Mouse (Mus musculus) c-Kit-positive CD71-positive TER-119-negative erythroid progenitor cells, embryonic 14.5 days (primary cell): ENCODE results near the gene Ern2.

Experiments used
- DNase-seq: peaks from one replicate; pipeline ENCODE4 v3.0.0-alpha.2; 2013; ENCODE audit warnings: low read depth

The Ern2 gene

DNA sequence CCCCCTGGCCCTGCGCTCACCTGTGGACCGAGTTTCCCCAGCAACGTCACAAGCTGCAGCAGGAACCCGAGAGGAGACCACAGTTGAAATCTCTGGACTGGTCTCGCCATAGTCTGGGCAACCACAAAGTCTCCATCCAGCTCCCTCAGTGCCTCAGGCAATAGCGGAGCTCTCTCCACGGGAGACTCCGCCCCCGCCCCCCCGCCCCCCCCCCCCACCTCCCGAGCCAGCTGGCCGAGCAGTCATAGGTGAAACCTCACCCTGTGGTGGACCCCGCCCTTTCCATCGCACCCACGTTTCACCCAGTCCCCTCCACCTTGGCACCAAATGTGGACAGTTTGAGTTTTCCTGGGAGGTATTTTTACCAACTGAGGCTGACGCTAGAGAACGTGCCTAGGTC is at the start of gene Ern2:
Gene Ern2, minus strand, starts transcription at position 165 of the 400 bp plus-strand sequence.
- DNase-seq, result no peak

DNA sequence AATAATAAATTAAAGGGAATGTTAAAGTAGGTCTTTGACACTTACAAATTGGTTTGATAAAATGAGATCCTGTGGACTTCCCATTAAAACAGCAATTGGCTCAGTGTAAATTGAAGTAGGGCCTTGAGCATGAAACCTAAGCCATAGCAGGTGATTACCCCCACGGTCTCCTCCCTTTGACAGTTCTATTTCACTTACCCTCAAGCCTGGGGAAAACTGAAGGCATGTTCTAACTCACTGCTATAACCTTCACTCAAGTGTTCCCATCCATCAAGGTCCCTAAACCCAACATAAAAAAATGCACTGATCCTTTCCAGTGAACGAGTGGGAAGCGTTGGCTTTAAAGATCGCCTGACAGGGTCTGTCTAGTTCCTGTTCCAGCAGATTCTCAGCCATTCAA is 44.9 kb upstream of the Ern2 start:
- no peak for DNase-seq

DNA sequence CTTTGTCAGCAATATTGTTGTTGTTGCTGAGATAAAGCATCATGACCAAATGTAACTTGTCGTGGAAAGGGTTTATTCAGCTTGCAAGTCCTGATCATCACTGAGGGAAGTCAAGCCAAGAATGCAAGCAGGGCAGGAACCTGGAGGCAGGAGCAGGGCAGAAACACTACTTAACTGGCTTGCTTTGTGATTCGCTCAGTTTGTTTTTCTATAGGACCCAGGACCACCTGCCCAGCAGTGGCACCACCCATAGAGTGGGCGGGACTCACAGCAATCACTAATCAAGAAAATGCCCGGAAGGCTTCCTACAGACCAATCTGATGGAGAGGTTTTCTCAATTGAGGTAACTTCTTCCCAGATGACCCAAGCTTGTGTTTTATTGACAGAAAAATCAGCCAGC is 43.9 kb upstream of the Ern2 start:
- no peak for DNase-seq

DNA sequence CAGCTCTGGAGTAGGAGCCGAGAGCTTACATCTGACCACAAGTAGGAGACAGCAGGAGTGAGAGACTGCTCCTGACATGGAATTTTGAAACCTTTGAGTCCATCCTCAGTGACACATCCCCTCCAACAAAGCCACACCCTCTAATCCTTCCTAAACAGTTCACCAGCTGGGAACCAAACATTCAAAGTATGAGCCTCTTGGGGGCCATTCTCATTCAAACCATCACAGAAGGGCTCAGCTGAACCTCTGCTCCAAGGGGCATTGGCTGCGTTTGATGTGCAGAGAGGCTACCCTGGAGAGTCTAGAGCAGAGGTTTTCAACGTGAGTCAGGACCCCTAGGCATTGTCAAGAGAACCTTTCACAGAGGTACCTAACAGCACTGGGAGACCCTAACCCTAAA is 43.3 kb upstream of the Ern2 start:
- DNase-seq, result no peak

DNA sequence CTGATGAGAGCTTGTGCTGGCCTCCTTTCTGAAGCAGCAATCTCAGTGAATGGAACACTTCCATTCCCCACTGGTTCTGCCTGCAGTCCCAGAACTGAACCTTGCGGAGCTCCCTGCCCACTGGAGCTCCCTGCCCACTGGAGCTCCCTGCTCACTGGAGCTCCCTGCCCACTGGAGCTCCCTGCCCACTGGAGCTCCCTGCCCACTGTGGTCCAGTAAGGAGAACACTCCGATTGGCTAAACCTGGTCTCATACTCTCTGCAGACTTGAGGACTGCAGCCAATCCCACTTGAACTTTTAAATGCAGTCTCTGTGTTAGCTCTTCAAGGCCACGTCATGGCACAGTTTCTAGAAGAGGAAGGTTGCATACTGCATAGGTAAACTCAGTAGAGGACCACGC is 40.7 kb upstream of the Ern2 start:
- no peak for DNase-seq

DNA sequence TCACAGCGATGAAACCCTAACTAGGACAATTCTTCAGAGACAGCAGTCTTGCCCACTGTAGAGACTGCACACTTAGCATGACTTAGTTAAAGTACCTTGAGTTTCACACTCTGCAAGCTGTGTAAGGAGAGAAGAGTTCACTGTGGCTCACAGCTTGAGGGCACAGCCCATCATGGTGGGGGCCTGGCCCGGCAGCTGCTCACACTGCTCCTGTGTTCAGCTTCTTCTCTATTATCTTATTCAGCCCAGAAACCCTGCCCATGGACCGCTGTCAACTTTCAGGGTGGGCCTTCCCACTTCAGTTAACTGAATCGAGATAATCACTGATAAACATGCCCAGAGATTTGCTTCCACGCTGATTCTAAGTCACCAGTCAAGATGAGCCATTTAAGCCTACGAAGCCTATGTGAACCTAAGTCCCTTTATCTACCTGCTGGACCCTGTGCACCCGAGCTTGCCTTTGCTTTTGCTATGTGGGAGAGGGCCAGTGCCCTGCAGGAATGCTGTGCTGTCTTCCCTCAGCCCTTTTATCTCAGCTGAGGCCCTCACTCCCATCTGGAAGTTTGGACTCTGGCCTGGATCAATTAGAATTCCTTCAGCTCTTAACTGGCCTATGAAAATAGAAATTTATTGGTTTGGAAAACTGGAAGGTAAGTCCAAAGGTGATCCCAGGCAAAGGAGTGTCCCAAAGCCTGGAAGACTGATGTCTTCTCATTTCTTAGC is 40.2 kb upstream of the Ern2 start:
- DNase-seq, result no peak

DNA sequence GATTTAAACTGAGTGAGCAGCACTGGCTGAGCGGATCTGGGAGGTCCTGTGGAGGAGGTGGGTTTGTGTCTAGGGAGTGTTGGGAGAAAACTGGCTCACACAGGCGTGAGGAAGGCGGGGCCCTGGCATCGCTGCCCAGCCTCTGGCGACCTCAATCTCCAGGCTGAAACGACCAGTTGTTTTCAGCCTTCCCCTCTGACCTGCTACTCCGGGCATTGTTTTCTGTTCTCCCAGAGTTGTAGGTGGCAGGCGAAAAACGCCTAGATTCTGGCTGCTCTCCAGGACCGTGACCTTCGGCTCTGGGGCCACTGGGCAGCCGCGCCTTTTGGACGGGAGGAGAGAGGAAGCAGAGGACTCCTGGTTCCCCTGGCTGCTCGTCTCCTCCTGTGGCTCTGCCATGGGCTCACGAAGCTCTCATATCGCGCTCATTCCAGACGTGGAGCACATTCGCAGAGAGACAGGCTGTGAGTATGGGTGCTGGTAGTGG is 33.4 kb upstream of the Ern2 start, which contains the start of gene Chp2:
Gene Chp2, plus strand, starts transcription at position 182 of the 487 bp plus-strand sequence.
- DNase-seq, result no peak

DNA sequence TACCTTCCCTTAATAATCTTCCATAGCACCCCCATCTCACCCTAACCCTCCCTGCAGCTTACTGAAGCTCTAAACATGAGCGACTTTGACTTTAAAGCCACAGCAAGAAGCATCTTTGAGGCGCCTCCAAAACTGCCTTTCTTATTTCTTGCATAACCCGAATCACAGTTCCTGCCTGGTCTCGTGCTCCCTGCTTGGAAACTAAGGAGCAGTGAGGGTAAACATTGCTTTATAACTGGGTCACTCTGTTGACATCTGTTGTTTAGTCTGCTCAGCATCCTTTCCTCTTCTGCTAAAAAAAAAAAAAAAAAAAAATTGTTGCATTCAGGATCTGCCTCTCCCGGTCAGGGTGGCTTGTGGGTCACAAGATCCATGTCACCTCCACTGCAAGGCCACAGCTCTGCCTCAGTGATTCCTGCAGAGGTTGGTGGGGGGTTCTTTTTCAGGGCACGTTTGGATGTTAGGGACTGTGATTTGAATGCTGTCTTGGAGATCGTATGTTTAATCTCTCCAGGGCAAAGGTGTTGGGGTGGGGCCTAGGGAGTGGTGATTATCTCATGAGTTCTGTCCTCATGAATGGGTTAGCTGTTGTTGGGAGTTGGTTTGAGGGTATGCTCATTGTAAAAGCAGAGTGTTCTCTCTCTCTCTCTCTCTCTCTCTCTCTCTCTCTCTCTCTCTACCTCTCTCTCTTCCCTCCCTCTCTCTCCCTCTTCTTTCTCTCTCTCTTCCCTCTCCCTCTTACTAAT is 22.4 kb upstream of the Ern2 start:
- DNase-seq, result no peak

DNA sequence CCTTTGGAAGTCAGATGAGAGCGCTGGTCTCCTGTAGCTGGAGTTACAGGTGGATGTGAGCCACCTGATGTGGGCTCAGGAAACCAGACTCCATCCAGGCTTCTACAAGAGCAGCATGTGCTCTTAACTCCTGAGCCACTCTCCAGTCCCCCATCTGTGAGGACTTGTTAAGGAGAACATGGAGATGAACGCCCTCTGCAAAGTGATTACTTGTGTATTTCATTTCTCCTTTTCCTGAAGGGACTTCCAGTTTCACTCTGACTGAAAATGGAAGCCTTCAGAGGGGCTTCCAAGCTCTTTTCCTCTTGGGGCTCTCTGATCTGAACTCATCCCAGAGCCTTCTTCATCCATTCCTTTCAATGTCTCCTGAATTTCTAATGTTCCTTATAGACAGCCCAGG is 20.1 kb upstream of the Ern2 start:
- no peak for DNase-seq

DNA sequence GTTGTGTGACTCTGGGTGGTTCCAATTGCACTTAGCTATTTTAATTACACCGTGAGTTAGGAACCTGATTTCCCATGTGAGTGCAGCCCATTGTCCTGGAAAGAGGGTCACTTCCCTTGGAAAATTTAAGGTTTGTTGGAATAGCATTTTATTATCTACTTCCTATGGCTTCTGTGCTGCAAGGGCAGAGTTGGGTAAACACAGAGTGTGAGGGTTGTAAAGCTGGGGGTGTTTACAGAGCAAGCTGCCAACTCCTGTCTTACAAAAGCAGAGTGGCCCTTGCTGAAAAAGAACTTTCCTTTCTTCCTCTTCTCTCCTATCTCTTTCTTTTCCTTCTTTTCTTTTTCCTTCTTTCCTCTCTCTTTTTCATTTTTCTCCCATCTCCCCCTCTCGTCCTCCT is 17.9 kb upstream of the Ern2 start:
- no peak for DNase-seq

DNA sequence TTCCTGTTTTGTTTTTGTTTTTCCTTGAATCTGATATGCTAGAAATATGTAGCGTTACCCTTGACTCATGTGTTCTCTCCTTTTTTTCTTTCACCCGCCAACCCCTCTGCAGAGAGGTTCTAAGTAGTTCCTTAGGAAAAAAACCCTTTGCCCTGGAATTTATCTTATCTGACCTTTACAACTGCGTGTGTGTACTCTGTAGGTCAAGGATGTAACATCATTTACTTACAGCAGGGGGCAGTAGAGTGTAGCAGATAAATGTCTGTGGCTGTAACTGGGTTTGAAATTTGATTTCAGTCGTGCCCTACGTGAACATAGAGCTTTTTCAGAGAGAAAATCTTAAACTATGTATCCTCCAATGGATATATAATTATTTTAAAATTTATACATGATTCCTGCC is 13.3 kb upstream of the Ern2 start:
- DNase-seq, result peak; percentile 47

DNA sequence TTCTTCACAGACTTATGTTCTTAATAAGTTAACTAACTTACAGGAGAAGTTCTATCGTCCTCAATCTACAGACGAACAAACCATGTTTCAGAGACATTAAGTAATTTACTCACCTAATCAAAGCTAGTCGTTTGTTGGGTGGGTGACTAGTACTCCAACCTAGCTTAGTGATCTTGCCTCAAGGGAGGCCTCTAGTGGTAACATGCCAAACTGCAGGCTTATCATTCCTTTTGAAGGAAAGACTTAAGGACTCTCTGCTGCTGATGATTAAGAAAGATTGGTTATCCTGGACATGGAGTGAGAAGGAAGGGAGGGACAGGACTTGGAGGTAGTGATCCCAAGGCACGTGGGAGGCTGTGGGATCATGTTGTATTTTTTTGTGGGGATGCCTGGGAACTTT is 11.3 kb upstream of the Ern2 start:
- peak; percentile 72 for DNase-seq

DNA sequence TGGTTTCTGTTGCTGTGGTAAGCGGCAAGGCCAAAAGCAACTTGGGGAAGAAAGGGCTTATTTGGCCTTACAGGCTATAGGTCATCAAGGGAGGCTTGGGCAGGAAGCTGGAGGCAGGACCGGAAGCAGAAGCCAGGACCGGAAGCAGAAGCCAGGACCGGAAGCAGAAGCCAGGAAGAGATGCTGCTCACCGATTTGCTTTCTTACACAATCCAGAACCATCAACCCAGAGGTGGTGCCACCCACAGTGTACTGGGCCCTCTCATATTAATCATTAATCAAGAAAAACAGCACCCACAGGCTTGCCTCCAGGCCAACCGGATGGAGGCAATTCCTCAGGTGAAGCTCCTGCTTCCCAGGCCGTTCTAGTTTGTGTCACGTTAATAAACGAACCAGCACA is 10.8 kb upstream of the Ern2 start:
- no peak for DNase-seq

DNA sequence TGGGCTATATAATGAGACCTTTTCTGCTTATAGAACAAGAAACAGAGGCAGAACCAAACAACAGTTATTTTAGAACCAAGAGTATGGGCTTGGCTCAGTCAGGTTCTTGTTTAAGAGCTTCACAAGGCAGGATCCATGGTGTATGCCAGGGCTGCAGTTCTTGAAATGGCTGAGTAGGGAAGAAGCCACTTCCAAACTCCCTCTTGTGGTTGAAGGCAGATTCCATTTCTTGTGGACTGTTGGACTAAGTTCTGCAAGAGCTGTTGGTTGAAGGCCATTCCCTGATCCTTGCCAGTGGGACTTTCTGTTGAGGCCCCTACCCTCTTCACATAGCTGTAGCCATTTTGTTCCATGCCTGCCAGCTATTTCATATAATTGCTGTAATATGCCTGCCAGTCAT is 7.9 kb upstream of the Ern2 start:
- DNase-seq, result no peak

DNA sequence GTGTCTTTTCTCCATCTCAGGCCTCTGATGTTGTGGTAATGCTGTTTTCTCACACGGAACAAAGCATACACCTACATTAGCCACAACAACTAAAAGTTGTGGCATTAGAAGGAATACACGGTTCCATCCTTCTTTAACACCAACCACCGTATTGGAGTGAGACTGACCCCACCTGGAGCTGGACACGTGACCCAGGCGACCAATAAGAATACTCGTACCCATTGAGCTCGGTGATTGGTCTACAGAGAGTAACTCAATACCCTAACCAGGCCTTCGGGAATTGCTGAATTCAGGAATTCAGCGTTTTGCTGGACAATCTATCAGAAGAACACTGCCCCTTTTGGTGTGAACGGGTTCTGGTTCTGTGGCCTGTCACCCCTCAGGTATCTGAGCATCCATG is 5.1 kb upstream of the Ern2 start:
- no peak for DNase-seq

DNA sequence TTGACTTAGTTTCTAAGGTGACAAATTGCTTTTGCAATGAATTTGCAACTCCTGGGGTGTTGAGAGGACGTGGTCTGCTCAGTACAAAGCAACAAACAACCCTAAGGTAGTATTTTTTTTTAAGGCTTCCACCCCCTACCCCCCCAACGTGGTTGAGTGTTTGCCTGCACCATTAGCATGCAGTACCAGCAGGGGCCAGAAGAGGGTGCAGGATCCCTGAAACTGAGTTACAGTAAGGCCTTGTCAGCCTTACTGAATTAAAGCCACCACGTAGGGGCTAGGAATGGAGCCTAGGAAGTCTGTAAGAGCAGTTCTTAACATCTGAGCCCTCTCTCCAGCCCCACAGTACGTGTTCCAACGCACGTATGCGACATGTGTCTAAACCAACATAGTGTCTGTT is 3.5 kb upstream of the Ern2 start:
- peak; percentile 55 for DNase-seq

DNA sequence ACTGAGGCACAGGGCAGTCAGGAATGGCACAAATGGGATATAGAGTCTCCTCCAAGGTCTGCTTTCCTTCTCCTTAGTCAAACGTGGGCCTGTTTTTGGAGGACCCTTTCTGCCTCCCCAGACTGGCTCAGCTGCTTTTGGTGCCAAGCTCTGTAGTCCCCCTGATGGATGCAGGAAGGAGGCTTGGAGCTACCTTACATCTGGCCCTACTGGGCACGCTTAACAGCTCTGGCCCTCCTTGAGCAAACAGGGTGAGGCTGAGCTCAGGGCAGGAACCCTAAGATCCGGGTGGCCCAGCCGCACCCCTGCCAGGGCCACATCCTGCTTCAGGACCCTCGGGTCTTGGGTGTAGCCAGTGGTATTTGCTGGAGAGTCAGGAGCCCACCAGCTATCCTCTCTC is 1.4 kb downstream of the Ern2 start:
- DNase-seq, result no peak

DNA sequence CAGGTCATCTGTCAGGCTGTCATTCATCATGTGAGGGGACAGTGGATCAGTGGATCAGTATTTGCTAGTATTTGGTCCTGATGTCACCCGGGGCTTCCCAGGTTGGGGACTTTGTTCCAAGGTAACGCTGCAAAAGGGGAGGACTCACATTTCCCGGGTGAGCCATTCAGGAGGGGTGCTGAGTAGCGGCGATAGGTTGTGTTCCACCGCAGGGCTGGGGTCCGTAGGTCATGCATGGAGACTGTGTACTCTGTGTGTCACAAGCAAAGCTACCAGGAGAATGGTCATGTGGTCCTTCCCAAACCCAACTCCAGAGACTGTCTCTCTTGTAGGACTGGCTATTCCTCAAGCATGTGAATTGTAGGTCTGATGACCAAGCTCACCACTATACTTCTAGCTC is 5.3 kb downstream of the Ern2 start:
- DNase-seq, result no peak

DNA sequence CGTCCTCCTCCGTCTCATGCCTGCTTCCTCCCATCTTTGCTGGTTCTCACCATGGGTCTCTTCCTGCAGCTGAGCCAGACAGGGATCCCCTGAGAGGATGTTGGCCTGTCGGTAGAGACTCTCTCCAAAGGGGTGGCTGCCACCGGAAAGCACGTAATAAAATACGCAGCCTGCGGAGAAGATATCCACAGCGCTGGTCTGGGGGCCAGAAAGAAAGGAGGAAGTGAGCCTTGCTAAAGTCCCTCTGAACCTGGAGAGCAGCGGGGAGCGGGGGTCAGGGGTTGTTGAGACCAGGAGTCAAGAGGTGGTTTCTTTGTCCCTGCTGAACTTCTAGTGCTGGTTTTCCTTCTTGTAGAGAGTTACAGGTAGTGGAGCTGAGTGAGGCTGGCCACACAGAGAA is 14.4 kb downstream of the Ern2 start:
- no peak for DNase-seq

DNA sequence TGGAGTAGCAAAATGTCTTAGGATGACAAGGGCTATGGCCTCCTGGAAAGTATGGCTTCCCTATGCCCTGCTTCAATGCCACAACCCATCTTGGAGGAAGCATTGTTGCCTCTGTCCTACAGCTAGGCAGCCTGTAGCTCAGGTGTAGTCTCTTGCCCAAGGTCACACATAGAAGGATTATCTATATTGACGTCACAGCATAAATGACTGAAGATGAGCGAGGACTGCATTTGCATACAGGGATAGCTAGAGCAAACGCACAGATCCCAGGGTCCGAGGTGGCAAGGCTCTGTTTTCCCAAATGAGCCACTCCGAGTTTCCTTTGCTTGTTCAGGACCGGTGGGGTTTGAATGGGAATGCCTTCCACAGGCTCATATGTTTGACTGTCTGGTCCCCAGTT is 15.3 kb downstream of the Ern2 start:
- DNase-seq, result no peak

DNA sequence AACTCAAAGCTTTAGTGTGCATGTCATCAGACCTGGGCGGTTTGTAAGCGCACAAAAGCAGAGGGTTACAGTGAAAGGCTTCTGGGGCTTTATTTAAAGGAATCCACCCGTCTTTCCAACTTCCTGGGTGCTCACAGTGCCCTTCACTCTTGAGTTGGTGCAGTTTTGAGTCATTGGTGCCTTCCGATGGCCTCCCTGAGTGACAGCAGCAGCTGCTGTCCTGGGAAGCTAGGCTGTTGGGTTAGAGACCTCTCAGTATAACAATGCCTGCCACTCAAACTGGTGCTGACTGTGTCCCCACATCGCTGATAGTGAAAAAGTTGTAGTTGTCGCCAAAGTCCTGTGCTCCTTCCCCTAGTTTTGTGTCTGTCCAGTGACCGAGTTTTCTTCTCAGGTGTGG is 18.8 kb downstream of the Ern2 start:
- no peak for DNase-seq

DNA sequence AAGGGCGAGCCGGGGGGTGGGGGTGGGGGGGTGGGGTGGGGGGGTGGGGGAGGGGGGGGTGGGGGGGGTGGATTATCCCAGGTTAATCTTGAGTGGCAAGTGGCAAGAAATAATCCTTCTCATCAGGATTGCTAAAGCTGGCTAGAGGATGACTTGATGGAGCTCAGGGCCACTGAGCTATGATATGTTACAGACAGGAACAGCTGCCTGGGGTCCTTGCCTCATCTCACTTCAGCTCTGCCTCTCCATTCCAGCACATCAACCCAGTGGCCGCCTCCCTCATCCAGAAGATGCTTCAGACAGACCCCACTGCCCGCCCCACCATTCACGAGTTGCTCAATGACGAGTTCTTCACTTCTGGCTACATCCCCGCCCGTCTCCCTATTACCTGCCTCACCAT is 22.2 kb downstream of the Ern2 start:
- no peak for DNase-seq

DNA sequence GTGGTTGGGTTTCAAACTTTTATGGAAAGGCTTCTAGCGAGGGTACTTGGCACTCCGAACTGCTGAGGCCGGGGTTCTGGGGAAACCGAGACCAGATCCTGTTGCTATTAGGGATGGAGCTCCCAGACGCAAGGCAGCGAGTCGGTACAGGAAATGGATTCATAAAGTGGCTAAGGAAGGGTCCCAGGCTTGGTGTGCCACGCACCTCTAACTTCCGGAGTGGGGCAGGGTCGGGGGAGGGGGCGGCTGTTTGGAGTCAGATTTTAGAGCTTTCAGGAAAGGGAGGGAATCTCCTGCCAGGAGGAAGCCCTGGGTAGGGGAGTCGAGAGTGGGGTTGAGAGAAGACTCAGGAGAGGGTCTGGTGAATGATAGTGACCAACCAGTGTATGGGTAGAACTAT is 26.0 kb downstream of the Ern2 start:
- DNase-seq, result no peak
